Mouse (Mus musculus): ENCODE results near the gene Mrpl21.

GRCm38 (mm10) chr19:3336485-3337255, 54.0 kb downstream of the Mrpl21 start:
- TF ChIP-seq CTCF (IDR thresholded peaks at IDR 0.05; ENCODE audit: low read depth, low read length) (no peak), POLR2A (IDR thresholded peaks at IDR 0.05; ENCODE audit: extremely low read depth, insufficient read depth, low read length) (no peak)
